Mouse (Mus musculus): Measurements from ENCODE around the gene Atp6v0a1.
A peak's percentile ranks its signal among the peaks of the same experiment; 100 is the strongest.

Atp6v0a1 gene

DNA sequence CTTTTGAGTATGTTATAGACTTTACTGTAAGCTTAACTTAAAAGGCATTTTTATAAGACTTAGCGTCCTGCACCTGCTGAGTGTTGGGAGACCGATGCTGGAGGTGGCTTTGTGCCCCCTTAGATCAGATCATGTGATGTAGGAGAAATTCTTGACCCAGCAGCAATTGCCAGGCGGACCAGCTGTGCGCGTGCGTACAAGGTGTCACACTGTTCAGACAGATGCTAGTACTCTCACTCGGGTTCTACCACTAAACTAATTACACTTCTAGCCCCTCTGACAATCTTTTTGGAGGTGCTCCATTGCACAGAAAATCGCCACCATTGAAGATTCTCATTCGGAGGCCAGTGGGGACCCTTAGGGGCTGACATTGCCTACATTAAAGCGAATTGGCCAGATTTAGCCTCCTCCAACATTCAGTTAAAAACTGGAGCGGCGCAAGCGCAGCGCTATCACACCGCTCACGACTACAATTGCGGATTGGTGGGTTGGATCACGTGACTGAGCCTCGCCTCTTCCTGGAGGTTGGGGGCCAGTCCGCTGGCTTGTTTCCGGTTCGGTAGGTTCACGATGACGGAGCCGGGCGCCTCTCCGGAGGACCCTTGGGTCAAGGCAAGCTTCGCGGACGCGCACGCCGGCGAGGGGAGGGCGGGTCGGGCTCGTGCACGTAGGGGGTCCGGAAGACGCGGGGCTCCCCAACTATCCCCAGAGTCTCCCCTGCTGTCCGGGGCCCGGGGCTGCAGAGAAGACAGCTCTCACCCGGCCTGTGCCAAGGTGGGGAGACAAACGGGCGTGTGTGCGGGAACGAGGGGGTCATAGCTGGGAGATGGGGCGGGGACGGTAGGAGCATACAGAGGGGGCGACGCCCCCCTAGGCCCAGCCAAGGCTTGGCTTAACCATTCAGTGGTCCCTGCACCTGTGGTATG lies 77.8 kb downstream of the Atp6v0a1 start, which contains the start of gene Mlx:
TSS of gene Mlx (plus strand) at position 522 of the 926 bp plus-strand sequence.
- DNase-seq: peak; percentile 91

DNA sequence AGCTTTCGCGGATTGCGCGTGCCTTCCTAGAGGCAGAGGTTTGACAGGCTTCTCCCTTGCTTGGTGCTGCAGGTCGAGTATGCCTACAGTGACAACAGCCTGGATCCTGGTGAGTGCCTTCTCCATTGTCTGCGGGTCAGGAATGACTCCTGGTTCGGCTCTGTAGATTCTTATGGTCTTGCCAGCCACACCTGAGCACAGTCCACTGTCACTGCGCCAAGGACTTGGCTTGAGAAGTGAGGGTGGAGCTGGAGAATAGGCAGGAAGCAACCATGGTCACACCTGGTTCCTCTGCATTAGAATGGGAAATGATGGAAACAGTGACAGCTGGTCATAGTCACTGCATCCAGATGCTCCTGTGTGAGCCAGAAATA lies 78.4 kb downstream of the Atp6v0a1 start:
- DNase-seq: peak; percentile 55

DNA sequence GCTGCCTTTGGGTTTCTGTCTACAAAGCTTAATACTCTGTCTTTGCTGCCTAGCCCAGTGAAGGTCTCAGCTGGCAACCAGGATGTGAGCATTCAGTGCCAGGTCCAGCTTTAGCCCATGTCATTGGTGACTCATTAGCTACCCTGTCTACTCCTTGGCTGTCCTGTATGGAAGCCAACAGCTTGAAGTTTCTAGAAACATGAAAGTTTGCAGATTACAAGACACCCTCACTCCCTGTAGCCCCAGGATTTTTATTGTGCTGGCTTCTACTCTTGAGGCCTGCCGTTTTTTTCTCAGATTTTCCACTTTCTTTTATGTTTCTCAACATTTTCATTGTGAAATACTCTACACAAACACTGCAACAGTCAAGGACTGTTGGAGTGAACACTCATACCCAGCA lies 80.7 kb downstream of the Atp6v0a1 start:
- no peak for DNase-seq

DNA sequence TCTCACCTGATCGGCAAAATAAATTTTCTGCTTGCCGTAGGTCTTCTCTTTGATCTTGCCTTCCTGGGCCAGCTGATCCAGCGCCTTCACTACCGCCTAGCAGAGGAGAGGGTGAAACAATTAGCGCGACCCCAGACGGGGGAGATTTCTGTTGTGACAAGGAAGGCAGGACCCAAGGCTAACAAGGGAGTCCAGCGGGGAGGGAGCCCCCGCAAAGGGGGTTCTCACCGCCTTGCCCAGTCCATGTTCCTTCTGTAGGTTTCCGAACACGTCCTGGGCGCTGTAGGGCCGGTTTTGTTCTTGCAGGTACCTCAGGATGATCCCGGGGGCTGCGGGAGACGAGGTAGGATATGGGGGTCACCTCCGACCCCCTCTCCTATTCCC lies 85.7 kb downstream of the Atp6v0a1 start:
- no peak for DNase-seq

DNA sequence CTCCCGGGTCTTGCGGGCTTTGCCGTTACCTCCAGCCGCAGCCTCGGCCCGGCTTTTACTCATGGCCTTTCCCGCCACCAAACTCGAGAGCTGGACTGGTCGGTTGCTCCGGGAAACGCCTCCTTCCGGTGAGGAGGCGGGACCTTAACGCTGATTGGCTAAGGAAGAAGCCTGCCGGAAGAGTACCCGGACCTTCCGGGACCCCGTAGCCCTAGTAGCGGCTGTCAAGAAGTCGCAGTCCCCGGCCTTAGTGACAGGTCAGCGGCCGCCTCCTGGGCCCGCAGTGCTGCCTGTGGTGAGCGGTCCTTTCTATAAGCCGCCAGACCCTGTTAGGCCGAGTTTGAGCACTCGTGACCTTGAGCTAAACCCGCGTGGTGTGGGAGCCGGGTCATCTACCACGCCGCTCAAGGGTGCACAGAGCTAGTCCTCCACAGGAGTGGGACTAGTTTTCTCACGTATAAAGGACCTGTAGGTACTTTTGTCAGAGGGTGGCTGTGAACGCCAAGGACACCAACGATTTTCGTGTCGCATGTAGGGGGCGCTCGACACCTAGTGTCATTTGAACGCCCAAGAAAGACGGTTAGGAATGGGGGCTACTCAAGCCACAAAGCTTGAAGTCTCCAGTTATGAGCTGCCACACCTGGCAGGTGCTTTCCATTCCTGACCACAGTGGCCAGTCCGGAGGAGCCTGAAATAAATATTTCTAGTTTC lies 86.2 kb downstream of the Atp6v0a1 start, which contains the start of gene Psmc3ip:
TSS of gene Psmc3ip (minus strand) at position 123 of the 711 bp plus-strand sequence.
- peak; percentile 96 for DNase-seq

DNA sequence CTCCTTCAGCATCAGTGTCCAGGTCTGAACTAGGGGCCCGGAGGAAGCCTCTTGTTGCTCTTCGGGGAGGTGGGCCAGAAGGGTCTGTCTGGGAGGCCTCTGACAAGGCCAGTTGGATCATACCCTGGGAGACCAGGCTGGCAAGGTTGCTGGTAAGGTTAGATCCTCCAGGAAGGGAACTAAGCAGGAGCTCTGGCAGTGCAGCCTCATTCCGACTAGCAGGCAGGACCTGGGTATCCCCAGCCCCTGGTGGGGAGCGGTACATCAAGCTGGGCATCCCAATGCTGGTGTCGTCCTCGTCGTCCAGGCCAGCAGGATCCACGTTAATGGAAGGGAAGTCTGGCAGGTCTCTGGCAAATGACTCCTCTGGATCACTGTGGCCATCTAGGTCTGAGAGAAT lies 89.0 kb downstream of the Atp6v0a1 start:
- no peak for DNase-seq

DNA sequence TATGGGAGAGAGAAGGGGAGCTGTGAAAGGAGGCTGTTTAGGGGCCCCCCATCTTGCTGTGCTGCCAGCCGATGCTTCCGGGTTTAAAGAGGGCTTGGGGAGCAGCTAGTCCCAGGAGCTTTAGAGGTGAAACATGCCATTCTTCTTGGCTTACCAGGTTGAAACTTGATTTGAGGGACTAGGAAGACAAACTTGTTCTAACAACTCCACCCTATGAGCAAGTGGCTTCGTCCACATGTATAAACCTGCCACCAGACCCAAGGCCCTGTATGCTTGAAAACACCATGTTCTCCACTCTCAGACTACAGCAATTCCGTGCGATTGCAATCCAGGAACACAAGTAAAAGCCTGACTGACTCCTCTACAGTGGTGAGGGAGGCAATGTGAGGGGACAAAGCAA lies 93.8 kb downstream of the Atp6v0a1 start:
- DNase-seq: no peak

DNA sequence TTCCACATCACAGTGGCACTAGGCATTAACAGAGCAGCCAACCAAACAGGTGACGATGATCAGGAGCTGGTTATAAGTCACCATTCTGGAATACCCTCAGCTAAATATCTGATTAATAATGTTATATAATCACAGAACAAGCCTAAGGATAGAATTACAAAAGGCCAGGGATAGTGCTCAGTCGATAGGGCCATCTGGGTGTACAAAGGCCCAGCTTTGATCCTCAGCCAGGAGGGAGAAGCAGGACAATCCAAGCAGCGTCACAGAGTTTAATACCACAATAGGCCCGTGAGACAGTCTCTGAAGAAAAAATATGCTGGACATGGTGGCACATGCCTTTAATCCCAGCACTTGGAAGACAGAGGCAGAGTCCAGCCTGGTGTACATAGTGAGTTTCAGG lies 100.1 kb downstream of the Atp6v0a1 start:
- DNase-seq: no peak

DNA sequence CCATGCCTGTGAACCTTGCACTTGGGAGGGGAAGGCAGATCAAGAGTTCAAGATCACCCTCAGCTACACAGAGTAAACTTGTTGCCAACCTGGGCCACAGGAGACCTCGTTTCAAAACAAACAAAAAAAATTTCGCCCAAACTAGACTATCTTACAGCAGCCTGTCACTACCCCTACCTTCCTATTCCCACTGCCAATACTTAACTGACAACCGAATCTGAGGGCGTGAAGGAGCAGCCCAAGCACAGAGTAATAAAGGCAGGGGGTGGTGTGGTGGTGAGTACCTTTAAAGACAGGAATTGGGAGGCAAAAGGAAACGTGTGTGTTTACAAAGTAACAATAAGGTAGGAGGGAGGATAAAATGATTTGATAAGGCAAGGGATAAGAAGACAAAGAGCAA lies 101.5 kb downstream of the Atp6v0a1 start:
- DNase-seq: no peak

DNA sequence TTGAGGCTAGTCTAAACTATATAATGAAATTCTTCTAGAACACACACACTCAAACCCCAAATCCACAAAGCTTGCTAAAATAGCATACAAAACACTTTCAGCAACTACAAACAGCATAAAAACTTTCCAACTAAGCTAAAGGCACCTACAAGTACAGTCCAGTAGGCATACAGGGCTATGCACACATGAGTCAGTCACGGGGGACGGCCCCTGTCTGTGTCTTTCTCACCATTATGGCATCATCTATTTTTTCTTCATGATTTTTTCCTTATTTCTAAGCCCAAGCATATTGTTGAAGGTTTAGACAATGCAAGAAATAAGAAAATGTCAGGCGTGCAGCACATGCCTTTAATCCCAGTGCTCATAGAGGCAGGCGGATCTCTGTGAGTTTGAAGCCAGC lies 101.9 kb downstream of the Atp6v0a1 start:
- no peak for DNase-seq

DNA sequence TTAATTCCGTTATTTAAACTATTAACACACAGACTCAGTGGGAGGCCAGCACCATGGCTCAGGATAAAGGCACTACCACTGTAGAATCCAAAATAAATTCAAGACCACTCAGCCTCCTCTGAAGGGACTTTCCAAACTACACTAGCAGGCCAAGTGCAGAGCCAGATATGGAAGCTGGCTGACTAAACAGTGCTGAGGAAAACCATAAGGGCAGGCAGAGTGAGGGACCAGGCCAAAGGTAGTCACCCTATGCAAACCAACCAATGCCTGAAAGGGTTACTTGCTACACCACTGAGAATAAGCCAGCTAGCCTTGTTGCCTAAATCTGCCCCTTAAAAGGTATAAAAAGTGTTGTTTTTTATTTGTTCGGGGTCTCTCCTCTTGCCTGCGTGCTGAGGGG lies 102.9 kb downstream of the Atp6v0a1 start:
- DNase-seq: no peak

All from kidney, adult 18-20 months (tissue).